Mouse (Mus musculus): Measurements from ENCODE around the gene Dmgdh. TPM values are rescaled to one million over a fixed set of nuclear protein-coding genes. Genes with fewer than 3 reads are reported as not detected.

Gene Dmgdh
- polyA plus RNA-seq, 1 experiment from 2014 or later: 0.90 TPM

- Histone ChIP-seq H3K4me2 (replicated peaks; ENCODE audit: low read depth) (no peak overlapping the region), H3K9ac (ENCODE audit: low read depth, low read length) (no peak overlapping the region), H3K9me3 (ENCODE audit: control insufficient read depth) (no peaks in the 10 kb centered on the region), H3K27me3 (replicated peaks; ENCODE audit: control insufficient read depth, insufficient read depth, low read length) (no peaks in the 10 kb centered on the region), H3K36me3 (ENCODE audit: control insufficient read depth, insufficient read depth) (no peaks in the 10 kb centered on the region), H3K27ac (ENCODE audit: low read depth, low read length) (no peak overlapping the region), H3K4me1 (replicated peaks; ENCODE audit: control insufficient read depth, insufficient read depth, low read length) (no peaks in the 10 kb centered on the region), H3K4me3 (ENCODE audit: low read depth, low read length) (no peak overlapping the region)
- WGBS: 85% methylated on average over 10 of the region's 10 CpGs
- TF ChIP-seq CTCF (IDR thresholded peaks at IDR 0.05; ENCODE audit: low read depth): no peak
- no peak for ATAC-seq
These were observed 119.5 kb downstream of the Dmgdh start for GRCm38 (mm10) chr13:93793643-93794182.

GRCm38 (mm10) chr13:93797011-93797600, 122.9 kb downstream of the Dmgdh start:
- H3K4me2 ChIP-seq (replicated peaks; ENCODE audit: low read depth): no peak overlapping the region
- no peaks in the 10 kb centered on the region for H3K27me3 ChIP-seq (replicated peaks; ENCODE audit: control insufficient read depth, insufficient read depth, low read length)
- H3K4me3 ChIP-seq (ENCODE audit: low read depth, low read length): no peak overlapping the region
- no peak for ATAC-seq
- no peaks in the 10 kb centered on the region for H3K4me1 ChIP-seq (replicated peaks; ENCODE audit: control insufficient read depth, insufficient read depth, low read length)
- 70% methylated on average over 5 of the region's 5 CpGs for WGBS
- H3K9me3 ChIP-seq (ENCODE audit: control insufficient read depth): no peaks in the 10 kb centered on the region
- H3K27ac ChIP-seq (ENCODE audit: low read depth, low read length): no peak overlapping the region
- no peaks in the 10 kb centered on the region for H3K36me3 ChIP-seq (ENCODE audit: control insufficient read depth, insufficient read depth)
- no peak overlapping the region for H3K9ac ChIP-seq (ENCODE audit: low read depth, low read length)
- TF ChIP-seq CTCF (IDR thresholded peaks at IDR 0.05; ENCODE audit: low read depth): no peak

Small RNA genes lying within 50 kb of the gene (microRNA-seq; reads per million reads assigned to microRNA genes)
- gene Mir5624: not detected

Other genes starting within 250 kb of the Dmgdh start
- 3.3 and 3.8 TPM in 2 replicates for gene Jmy, start 174.6 kb upstream of the Dmgdh start, polyA plus RNA-seq (2015; fragmentation: Nextera tagmentation; extraction: Ambion mirVana)
- 0.05 and 0.09 TPM in 2 replicates for gene Bhmt, start 36.5 kb upstream of the Dmgdh start, polyA plus RNA-seq (2015; fragmentation: Nextera tagmentation; extraction: Ambion mirVana)
- gene Bhmt2, start 131 bp upstream of the Dmgdh start, polyA plus RNA-seq (2015; fragmentation: Nextera tagmentation; extraction: Ambion mirVana): 0.04 TPM in 1 of 2 replicates, not detected in the other
- gene Arsb, start 97.2 kb downstream of the Dmgdh start, polyA plus RNA-seq (2015; fragmentation: Nextera tagmentation; extraction: Ambion mirVana): 7.4 and 7.9 TPM in 2 replicates